Mouse (Mus musculus): ENCODE measurements around the gene Fam117a.

The Fam117a gene

DNA sequence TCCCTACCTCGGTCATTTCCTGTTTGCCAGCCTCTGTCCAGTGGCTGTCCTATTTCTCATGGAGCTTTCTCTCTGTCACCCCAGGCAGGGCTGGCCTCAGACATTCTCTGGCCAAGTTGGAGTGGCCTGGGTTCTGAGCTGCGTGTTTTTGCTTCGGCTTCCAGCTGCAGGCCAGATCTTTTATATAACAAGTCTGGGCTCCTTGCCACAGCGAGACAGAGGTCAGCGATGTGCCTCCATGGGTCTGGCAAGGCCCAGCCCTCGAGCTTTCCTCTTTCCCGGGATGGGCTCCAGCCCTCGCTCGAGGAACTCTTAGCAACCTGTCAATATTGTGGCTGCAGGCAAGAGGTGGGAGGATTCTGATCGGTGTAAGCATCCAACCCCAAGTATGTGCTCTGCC is 28.8 kb downstream of the Fam117a start:
- DNase-seq (ENCODE audit: inconsistent ontology term): peak; percentile 94

DNA sequence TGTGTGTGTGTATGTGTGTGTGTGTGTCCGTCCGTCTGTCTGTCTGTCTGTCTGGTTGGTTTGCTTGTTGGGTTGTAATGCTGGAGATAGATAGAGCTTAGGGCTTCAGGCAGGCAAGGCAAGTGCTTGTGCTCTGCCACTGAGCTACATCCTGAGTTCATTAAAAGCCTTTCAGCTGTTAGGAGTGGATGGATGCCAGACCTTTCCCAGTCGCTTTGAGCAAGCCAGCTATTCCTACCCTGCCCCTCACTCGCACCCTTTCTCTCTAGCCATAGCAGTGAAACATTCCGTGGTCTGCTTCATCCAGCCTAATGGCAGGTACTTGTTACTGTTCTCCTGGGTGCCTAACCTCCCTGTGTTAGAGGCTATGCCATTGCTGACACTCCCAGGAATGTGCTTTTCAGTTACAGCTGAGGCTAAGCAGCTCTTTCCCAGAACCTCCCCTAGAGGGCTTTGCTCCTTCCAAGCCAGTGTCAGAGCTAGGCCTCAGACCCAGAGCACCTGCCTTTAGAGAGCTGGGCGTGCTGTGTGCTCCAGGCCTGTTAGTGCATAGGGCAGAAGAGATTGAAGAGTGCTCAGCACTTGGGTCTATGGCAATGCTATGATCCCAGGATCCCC is 29.6 kb downstream of the Fam117a start:
- peak; percentile 79 for DNase-seq (ENCODE audit: inconsistent ontology term)

DNA sequence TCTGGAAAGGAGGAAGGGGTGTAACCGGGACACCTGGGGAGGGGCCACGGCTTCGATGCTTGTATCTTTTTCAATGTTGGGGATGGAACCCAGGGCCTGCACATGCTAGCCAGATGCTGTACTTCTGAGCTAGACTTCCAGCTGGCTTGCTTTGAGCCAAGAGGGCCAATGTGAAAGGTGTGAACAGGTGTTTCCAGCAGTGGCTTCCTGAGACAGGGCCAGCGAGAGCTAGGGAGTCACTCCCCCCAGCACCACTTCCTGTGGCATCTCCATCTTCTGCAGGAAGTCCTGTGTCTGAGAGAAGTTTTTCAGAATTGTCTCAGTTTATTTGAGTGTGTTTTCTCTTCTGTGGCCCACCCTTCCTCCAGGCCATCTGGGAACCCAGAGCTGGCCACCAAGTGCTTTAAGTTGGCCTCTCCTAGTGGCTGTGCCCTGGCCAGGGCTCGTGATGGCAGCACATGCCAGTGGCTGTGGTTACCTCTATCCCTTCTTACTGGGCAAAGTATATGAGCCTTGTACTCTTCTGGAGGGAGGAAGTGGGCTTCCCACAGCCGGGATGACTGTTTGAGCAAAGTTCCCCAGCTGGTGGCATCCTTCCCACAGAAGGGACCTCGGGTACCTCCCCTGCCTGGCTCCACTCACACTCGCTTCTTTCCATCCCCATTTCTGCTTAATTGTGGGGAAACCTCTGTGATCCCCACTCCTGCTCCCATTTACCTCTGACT is 30.4 kb downstream of the Fam117a start:
- no peak for DNase-seq (ENCODE audit: inconsistent ontology term)

DNA sequence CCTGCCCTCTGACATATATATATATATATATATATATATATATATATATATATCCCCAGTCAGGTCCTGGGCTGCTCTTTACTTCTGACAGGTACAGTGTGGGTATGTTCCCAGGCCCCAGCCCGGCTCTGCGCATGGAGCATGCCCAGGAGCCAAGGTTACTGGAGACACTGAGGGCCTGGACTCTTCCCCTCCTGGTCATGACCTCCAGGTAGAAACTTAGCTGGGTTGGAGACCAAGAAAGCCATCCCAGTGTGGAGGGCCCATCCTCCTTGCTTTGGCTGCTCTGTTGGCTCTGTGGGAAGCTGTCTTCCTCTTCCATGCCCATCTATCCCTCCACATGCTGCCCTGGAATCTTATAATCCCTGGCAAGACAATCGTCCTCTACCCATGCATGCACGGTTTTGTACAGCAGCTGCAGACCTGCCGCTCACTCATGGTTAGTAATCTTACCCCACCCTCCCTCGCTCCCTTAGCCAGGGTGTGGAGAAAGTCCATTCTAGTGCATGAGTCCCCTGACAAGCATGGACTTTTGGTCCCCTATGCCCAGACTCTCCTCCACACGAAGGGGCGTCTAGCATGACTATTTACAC is 31.5 kb downstream of the Fam117a start:
- no peak for DNase-seq (ENCODE audit: inconsistent ontology term)

DNA sequence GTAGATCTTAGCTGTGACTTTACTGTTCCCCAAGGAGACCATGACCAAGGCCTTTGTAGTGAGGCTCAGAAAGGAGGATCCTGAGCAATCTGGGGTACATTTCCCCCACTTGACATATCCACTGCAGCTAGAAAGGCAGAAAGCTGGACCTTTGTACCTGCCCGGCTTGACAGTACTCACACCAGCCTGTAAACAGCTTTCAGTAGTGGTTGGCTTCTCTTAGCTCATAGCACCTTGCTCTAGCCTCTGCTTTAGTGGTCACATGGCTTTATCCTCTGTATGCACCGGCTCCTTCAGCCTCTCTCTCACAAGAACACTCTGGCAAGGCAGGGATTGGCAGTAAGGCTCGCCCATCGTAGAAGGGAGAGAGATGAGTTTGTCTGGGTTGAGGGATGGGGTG is 32.1 kb downstream of the Fam117a start:
- no peak for DNase-seq (ENCODE audit: inconsistent ontology term)

DNA sequence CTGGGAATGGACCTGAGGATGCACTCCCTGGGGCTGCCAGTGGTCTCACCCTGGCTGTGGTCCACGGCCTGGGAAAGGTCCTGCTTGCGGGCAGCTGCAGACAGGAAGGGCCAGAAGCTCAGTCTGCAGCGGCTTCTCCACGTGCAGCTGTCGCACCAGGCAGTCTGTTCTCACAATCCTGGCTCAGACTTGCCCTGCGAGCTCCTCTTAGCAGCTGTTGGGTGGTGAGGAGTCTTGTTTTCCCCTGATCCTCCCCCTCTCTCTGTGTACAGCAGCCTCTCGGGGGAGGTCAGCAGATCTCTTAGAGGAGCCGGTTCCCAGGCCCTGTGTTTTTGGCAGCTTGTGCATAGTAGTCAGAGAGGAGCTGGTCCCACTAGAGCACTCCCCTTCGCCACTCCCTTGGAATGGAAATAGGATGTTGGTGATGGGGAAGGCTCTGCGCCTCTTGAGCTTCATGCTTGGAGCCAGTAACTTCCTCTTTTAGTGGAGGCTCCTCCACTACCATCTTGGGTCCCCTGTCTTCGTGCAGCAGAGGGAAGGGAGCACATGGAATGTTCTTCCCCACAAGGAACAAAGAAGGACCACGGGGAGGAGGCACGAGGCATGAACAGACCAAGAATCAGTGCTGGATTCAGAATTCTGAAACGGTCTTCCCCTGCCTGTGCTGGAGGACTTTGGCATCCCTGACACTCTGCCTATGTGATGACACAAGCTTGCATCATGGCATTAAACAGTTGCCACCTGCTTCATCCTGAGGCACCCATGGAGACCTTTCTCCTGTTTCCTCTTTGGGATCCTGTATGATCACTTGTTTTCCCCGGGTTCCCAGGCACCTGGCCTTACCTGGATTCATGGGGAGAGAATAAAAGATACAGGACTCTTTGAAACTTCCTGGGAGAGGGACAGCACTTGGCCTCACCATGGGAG is 33.4 kb downstream of the Fam117a start:
- no peak for DNase-seq (ENCODE audit: inconsistent ontology term)

DNA sequence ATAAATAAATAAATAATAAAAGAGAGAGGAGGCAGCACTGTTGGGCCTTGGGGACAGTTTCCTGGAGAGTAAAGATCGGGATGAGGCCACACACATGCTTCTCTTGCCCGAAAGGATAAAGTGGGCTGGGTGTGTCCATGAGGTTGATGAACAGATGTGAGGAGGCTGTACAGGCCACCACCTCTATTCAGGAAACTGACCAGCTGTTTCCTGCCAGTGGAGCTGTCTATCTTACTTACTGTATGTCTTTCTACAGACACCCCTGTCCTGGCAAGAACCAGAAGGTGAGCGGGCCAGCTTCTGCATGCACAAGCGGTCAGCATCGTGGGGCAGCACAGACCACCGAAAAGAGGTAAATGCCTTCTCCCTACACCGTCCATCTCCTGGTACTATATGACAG is 34.4 kb downstream of the Fam117a start:
- DNase-seq (ENCODE audit: inconsistent ontology term): no peak

DNA sequence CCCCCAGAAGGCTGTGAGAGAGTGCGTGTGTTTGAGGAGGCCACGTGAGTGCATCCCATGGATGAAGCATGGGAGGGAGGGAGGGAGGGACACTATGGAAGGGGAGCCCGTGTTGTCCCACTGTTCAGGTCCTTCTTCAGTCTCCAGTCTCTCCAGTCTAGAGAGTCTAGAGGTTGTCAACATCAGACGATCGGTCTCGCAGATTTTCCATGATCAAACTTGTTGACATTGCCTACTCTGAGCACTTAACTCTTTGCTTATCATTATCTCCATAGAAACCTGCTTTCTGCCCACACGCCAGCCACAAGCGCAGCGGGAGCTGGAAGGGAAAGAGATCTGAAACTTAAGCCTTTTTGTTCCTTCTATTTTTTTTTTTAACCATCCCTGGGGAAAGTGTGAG is 42.1 kb downstream of the Fam117a start:
- no peak for DNase-seq (ENCODE audit: inconsistent ontology term)

DNA sequence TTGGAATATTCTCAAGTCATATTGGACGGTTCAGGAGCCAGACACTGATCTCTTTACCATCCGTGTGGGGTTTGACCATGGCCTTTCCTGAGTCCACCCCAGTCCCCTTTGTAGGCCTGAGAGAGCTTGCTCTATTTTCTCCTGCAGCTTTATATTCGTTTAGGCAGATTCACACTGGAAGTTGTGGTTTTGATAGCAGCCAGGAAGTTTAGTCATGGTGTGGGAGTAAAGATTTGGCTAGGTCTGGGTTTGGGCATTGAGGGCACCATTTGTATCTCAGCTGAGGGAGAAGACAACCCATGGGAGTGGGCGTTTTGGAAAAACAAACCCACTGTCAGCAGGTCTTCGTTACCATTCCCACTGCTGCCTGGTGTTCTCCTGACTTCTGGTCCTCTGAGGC is 42.7 kb downstream of the Fam117a start:
- DNase-seq (ENCODE audit: inconsistent ontology term): peak; percentile 68

DNA sequence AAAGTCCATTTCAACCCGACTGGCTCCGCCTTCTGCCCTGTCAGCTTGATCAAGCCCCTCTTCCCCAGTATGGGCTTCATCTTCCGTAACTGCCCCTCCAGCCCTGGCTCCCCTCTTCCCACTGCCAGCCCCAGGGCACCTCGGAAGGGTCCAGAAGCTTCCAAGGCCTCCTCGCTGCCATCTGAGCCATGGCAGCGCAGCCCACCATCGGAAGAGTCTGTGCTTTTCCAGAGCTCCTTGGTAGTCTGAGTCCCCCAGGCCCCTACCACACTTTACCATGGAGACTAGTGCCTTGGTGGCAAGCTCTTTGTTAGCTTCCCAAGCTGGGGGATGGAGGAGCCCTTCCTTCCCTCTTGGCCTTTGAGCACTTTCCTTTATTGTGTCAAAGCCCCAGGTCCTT is 43.9 kb downstream of the Fam117a start:
- DNase-seq (ENCODE audit: inconsistent ontology term): no peak

DNA sequence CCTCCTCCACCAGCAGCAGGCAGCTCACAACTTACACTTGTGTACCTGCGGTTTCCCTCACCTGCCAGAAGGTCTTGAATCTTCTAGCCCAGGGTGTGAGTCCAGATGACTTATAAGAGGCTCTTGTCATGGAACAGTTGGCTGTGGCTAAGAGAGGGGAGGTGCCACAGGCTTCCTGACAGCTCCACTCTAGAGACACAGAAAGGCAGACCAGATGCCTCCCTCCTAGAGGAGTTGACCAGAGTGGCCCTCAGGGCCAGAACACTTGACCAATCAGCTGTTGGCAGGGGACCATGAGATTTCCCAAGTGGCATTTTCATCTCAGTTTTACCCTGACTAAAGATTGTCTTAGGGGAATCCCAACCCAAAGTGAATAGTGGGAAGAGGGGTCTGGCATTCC is 44.3 kb downstream of the Fam117a start:
- DNase-seq (ENCODE audit: inconsistent ontology term): no peak

DNA sequence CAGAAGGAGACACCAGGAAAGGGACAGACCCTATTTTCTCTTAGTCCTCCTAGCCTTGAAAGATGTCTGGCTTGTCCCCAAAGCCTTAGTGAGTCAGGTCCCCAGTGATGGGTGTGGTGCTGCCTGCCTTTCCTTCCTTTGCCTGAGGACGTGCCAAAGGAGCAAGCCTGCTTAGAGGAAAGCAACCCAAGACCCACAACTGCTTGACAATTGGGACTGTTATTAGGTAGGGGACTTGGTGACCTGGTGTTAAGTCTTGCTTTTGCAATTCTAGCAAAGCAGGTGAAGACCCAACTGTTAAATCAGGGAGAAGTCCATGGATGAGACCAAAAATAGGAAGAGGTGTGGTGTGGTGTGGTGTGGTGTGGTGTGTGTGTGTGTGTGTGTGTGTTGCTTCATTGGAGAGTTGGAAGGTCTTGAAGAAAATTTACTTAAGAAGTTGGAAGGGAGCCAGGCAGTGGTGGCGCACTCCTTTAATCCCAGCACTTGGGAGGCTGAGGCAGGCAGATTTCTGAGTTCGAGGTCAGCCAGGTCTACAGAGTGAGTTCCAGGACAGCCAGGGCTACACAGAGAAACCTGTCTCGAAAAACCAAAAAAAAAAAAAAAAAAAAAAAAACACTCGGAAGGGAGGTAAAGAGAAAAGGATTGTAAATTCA is 46.6 kb downstream of the Fam117a start:
- no peak for DNase-seq (ENCODE audit: inconsistent ontology term)

DNA sequence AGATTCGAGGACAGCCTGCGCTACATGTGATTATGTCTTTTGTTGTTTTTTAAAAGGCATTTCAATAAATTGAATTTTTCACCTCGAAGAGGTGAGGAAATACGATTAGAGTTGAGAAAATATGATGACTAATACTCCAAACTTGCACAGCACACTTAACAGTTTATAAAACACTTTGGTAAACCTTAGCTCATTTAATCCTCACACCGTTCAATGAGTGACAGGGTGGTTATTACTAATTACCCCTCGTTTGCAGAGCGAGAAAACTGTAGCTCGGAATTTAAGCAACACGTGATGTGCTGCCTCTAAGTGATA is 47.1 kb downstream of the Fam117a start:
- no peak for DNase-seq (ENCODE audit: inconsistent ontology term)

DNA sequence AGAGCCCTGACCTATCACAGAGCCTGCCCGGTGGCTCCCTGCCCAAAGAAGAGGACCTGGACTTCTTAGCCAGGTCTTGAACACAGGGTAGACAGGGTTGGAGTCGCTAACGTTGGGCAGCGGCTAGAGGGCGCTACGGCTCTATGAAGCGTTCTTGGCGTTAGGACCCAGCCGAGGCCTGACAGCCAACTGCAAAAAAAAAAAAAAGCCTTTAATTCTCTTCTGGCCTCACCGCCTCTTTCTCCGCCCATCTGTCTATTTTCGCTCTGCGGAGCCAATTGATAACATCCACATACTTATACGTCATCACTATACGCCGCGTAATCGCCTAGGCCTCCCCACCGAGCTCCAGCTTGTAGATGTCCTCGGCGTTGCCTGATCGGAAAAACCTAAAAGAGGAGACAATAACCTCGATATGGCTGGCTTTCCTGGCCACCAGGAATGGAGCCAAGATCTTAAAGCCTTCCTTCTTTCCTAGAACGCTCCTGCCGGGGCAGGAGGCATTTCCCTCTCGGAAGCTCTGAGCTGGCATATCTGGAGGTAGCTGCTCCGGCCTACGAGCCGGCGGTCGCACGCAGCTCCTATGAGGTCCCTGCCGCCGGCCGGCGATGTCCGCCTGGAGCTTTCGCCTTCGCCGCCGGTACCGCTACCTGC is 47.6 kb downstream of the Fam117a start, which contains the start of gene Slc35b1:
Gene Slc35b1, plus strand, starts transcription at position 374 of the 654 bp plus-strand sequence.
- peak; percentile 99 for DNase-seq (ENCODE audit: inconsistent ontology term)

DNA sequence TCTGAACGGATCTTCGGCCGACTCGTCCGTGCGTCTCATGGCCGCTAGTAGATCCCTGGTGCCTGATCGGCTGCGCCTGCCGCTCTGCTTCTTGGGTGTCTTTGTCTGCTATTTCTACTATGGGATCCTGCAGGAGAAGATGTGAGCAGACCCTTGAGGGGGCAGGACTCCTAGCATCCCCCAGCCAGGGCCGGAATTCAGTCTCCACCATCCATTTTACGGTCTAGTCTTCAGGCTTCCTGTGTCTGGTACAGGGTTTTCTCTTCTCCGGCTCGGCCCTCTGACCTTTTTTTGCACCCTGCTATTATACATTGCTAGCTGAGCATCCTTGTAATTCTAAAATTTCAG is 48.1 kb downstream of the Fam117a start:
- DNase-seq (ENCODE audit: inconsistent ontology term): no peak

DNA sequence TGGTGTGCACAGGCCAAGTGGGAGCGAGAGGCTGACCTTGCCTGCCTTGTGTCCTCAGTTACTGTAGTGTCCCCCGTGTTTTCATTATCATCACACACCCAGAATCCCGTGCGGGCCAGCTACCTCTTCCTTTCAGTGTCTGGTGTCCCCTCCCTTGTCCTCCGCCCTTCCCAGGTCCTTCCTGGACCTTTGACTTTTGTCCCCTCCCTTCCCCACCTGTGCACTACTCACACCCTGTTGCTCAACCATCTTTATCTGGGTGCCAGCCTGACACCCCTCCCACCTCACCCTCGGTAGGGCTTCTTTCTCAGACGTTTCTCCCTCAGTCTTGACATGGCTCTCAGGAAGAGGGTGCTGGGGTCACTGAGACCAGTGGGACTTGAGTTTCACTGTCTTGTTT is 50.5 kb downstream of the Fam117a start:
- no peak for DNase-seq (ENCODE audit: inconsistent ontology term)

DNA sequence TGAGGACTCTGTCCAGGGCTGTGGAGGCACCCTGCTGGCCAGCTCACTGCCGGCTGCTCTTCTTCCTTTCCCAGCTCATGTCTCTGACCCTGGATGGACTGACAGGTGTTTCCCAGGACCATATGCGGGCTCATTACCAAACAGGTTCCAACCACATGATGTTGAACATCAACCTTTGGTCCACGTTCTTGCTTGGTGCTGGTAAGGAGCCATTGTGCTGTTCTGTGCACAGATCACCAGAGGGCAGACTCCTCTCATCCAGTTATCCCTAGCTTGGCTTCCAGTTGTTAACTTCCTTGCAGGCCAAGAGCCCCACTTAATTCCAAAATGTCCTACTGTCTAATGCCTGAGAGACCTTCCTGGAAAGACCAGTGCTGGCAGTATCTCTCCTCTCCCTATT is 52.2 kb downstream of the Fam117a start:
- DNase-seq (ENCODE audit: inconsistent ontology term): no peak

DNA sequence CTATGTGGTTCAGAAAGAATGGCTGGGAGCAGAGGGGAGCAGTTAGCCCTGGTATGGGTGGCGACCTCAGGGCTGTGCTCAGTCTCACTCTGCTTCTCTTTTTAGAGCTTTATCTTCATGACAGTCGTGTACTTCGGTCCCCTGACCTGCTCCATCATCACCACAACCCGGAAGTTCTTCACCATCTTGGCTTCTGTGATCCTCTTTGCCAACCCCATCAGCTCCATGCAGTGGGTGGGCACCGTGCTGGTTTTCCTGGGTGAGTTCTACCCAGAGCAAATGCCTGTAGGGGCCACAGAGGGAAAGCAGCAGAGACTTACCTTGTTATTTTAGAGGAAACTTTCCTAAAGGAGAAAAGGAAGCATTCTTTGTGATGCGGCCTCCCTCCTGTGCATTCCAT is 53.6 kb downstream of the Fam117a start:
- no peak for DNase-seq (ENCODE audit: inconsistent ontology term)

DNA sequence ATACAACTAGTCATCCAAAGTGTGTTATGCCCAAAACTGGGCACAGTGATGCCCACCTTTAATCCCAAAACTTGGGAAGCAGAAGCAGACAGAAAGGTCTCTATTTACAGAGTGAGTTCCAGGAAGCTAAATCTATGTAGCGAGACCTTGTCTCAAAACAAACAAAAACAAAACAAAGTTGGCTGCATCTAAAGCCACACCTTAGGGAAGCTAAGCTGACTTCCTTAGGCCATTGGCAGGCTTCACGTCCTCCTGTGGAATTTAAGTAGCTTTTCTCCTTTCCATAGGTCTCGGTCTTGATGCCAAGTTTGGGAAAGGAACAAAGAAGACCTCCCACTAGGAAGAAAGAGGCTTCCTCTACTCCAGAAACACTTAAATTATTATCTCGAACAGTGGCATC is 54.4 kb downstream of the Fam117a start:
- no peak for DNase-seq (ENCODE audit: inconsistent ontology term)

DNA sequence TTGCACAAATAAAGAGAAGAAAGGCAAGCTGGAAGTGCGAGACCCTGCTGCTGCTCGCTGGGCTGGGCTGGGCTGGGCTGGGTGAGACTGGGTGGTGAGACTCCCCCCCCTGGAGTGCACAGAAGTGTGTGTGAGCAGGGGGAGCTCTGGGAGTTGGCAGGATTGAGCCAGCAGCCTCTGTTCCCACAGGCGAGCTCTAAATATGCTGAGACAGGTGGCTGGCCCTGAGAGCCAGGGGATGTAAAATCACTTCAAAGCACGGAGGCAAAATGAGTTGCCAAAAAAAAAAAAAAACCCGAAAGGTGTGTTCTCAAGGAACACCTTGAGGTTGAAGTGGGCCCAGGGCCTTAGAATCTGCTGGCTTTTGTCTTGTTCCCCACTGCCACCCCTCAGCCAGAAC is 54.9 kb downstream of the Fam117a start:
- DNase-seq (ENCODE audit: inconsistent ontology term): no peak

DNA sequence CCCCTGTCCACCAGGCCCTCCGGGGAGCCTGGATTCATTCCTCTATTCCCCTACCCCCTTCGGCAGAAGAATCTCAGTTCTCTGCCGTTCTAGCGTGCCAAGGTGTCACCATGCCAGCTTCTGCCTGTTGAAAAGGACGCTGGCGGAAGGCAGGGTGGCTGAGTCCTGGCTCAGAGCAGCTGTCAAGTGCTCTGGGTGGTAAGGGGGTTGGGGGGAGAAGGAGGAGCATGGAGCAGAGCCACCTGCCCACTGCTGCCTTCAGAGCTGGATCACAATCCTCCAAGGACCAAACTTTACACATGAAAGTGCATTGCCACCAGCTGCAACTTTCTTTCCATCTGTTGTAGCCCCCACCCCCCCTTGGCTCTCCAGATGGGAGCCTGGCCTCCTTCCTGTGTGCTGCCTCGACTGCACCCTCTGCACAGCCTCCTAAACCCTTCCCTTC is 55.4 kb downstream of the Fam117a start:
- DNase-seq (ENCODE audit: inconsistent ontology term): peak; percentile 55
